Mouse (Mus musculus): ENCODE measurements at regions not wholly inside any gene's neighbourhood (a gene's known extent, or its start where the extent isn't known, plus 50 kb on each side); places are given as distances from the start of the nearest gene placed in this dataset.

DNA sequence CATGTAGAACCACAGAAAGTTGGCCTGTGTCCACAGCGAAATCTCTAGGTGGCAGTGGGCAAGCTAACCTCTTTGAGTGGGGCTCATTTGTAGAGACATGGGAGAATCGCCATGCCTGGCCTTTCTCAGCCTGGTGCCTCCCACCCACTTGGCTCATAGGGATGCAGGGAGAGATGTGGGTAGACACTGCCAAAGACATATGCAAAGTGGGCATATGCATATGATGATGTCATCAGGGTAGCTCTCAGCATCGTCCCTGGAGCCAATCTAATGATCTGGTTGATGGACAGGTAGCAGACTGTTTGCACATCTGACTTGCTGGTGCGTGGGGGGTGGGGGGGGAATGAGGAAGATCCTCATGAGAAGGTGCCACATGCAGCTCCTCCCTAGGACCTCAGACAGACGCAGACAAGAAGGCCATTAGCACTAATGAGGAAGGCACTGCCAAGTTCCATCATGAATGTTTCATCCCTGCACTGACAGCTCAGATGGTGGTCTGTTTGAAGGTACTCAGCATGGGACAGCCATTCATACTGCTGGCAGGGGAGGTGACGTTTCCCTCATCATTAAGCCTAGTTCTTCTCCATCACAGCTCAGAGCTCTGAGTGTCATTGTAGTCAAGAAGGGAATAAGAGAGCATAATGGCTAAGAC lies 50.2 kb upstream of the Prdm11 start:
- no peak overlapping the region for H3K4me3 ChIP-seq (ENCODE audit: low read length)
- H3K36me3 ChIP-seq (ENCODE audit: control insufficient read depth, insufficient read depth, low read length): no peaks in the 10 kb centered on the region
- H3K4me2 ChIP-seq (ENCODE audit: low read depth, low read length): no peak overlapping the region
- H3K27ac ChIP-seq (ENCODE audit: low read length): no peak overlapping the region
- ATAC-seq: no peak
- H3K9ac ChIP-seq (ENCODE audit: low read depth, low read length): no peak overlapping the region
- peaks cover 5% of the 10 kb centered on the region; the same call in 1 of the 2 replicates for H3K4me1 ChIP-seq (ENCODE audit: control insufficient read depth, insufficient read depth, low read length)
- no peaks in the 10 kb centered on the region for H3K9me3 ChIP-seq (ENCODE audit: control insufficient read depth, low read length)
- 74% methylated on average over 6 of the region's 6 CpGs for WGBS
- no peaks in the 10 kb centered on the region for H3K27me3 ChIP-seq (replicated peaks; ENCODE audit: control insufficient read depth, insufficient read depth, low read length)
